Mouse (Mus musculus) small intestine, adult 2 months (tissue): ENCODE measurements around the gene Sec24c. TPM values are rescaled to one million over a fixed set of nuclear protein-coding genes. Genes with fewer than 3 reads are reported as not detected.

Experiments
- H3K27ac ChIP-seq: fragments of 200-500 bp; 2 replicates; pipeline ENCODE4 v1.5.1; 2012; ENCODE audit warnings: low read depth, low read length, control low read depth, inconsistent platforms; ENCODE audit not compliant: insufficient read depth
- H3K27me3 ChIP-seq: fragments of 200-500 bp; 2 replicates; pipeline ENCODE4 v1.6.1; 2012; ENCODE audit warnings: mild to moderate bottlenecking, moderate library complexity, low read length, inconsistent platforms; ENCODE audit not compliant: control insufficient read depth, insufficient read depth
- H3K36me3 ChIP-seq: fragments of 200-500 bp; 2 replicates; pipeline ENCODE4 v1.6.1; 2012; ENCODE audit warnings: mild to moderate bottlenecking, low read length, control low read depth, inconsistent platforms; ENCODE audit not compliant: control insufficient read depth, insufficient read depth
- H3K4me1 ChIP-seq: fragments of 200-500 bp; 2 replicates; pipeline ENCODE4 v1.6.1; 2012; ENCODE audit warnings: low read length, inconsistent platforms, mixed read lengths; ENCODE audit not compliant: control insufficient read depth, insufficient read depth, insufficient read length
- H3K4me3 ChIP-seq: fragments of 200-500 bp; 2 replicates; pipeline ENCODE4 v1.5.1; 2012; ENCODE audit warnings: low read depth, mild to moderate bottlenecking, control low read depth, inconsistent platforms, low read length, moderate library complexity
- CTCF ChIP-seq: fragments of 200-500 bp; IDR thresholded peaks from 2 replicates; pipeline ENCODE4 v1.5.1; 2012; ENCODE audit warnings: low read depth, mild to moderate bottlenecking, control low read depth, inconsistent platforms, low read length, moderate library complexity, mixed read lengths; ENCODE audit not compliant: insufficient replicate concordance, insufficient read length; ENCODE audit errors: extremely low read depth
- POLR2A ChIP-seq: fragments of 200-500 bp; IDR thresholded peaks from 2 replicates; pipeline ENCODE4 v1.6.1; 2012; ENCODE audit warnings: low read depth, mild to moderate bottlenecking, control low read depth, inconsistent platforms, low read length, moderate library complexity
- WGBS: fragments of 180-500 bp; shearing (Covaris S2); methylation state at CpG from one replicate; pipeline ENCODE4 v1.1.7; 2018; 5-methylcytosine and 5-hydroxymethylcytosine counted together
- polyA plus RNA-seq: library from polyadenylated mRNA; depleted of rRNA; stranded (reverse); fragments of >200 nt; gene quantifications from 2 replicates; pipeline ENCODE4 v1.2.3, GENCODE M21; 2012

Gene Sec24c
- polyA plus RNA-seq, 1 experiment = 233 TPM

GRCm38 (mm10) chr14:20638702-20639101, 35.4 kb upstream of the Sec24c start:
- Histone ChIP-seq H3K36me3 (no peaks in the 10 kb centered on the region; the same call in 1 of the 2 replicates), H3K4me3 (no peak overlapping the region), H3K27me3 (no peaks in the 10 kb centered on the region), H3K4me1 (peaks cover 3% of the 10 kb centered on the region; the same call in 1 of the 2 replicates), H3K27ac (no peak overlapping the region)
- 84% methylated on average over 6 of the region's 6 CpGs for WGBS
- TF ChIP-seq POLR2A (no peak), CTCF (no peak)

GRCm38 (mm10) chr14:20639918-20640619, 34.0 kb upstream of the Sec24c start:
- no peaks in the 10 kb centered on the region for H3K27me3 ChIP-seq
- peaks cover 3% of the 10 kb centered on the region; the same call in 1 of the 2 replicates for H3K4me1 ChIP-seq
- no peak for TF ChIP-seq POLR2A
- TF ChIP-seq CTCF = no peak
- H3K27ac ChIP-seq = peak overlapping the region; percentile 1; the same call in 1 of the 2 replicates
- H3K4me3 ChIP-seq = peak overlapping the region; percentile 97
- 4% methylated on average over 16 of the region's 16 CpGs for WGBS
- H3K36me3 ChIP-seq = no peaks in the 10 kb centered on the region; the same call in 1 of the 2 replicates

GRCm38 (mm10) chr14:20640644-20641437, 33.3 kb upstream of the Sec24c start, which contains the start of gene Usp54:
TSS of gene Usp54 (minus strand) at chr14:20641063.
- Histone ChIP-seq H3K4me1 (peaks cover 3% of the 10 kb centered on the region; the same call in 1 of the 2 replicates), H3K36me3 (no peaks in the 10 kb centered on the region; the same call in 1 of the 2 replicates), H3K27ac (peak within 1 kb of the TSS; percentile 94), H3K4me3 (peak within 1 kb of the TSS; percentile 97), H3K27me3 (no peaks in the 10 kb centered on the region)
- under 1% methylated on average over 73 of the region's 73 CpGs for whole genome bisulfite sequencing
- TF ChIP-seq POLR2A = peak; percentile 89
- TF ChIP-seq CTCF = no peak

- no peak for TF ChIP-seq POLR2A
- Histone ChIP-seq H3K36me3 (no peaks in the 10 kb centered on the region; the same call in 1 of the 2 replicates), H3K27me3 (no peaks in the 10 kb centered on the region), H3K4me3 (peak overlapping the region; percentile 97), H3K27ac (peak overlapping the region; percentile 94), H3K4me1 (peaks cover 3% of the 10 kb centered on the region; the same call in 1 of the 2 replicates)
- 9% methylated on average over 10 of the region's 10 CpGs for WGBS
Observed at GRCm38 (mm10) chr14:20641438-20641875, 32.7 kb upstream of the Sec24c start.

- TF ChIP-seq POLR2A (no peak), CTCF (no peak)
- no peaks in the 10 kb centered on the region; the same call in 1 of the 2 replicates for H3K36me3 ChIP-seq
- H3K27ac ChIP-seq = no peak overlapping the region
- 44% methylated on average over 3 of the region's 3 CpGs for WGBS
- no peak overlapping the region for H3K4me3 ChIP-seq
- peaks cover 3% of the 10 kb centered on the region; the same call in 1 of the 2 replicates for H3K4me1 ChIP-seq
- no peaks in the 10 kb centered on the region for H3K27me3 ChIP-seq
Observed at GRCm38 (mm10) chr14:20645547-20645946, 28.6 kb upstream of the Sec24c start.

GRCm38 (mm10) chr14:20646381-20646780, 27.7 kb upstream of the Sec24c start:
- H3K36me3 ChIP-seq = no peaks in the 10 kb centered on the region; the same call in 1 of the 2 replicates
- H3K27ac ChIP-seq = no peak overlapping the region
- H3K4me3 ChIP-seq = no peak overlapping the region
- H3K4me1 ChIP-seq = peaks cover 3% of the 10 kb centered on the region; the same call in 1 of the 2 replicates
- TF ChIP-seq CTCF = no peak
- no peak for TF ChIP-seq POLR2A
- no peaks in the 10 kb centered on the region for H3K27me3 ChIP-seq

- Histone ChIP-seq H3K27me3 (no peaks in the 10 kb centered on the region), H3K27ac (no peak overlapping the region), H3K4me1 (no peaks in the 10 kb centered on the region), H3K4me3 (no peak overlapping the region), H3K36me3 (no peaks in the 10 kb centered on the region)
- 82% methylated on average over 2 of the region's 2 CpGs for WGBS
- TF ChIP-seq CTCF (no peak), POLR2A (no peak)
Observed at GRCm38 (mm10) chr14:20651000-20651399, 23.1 kb upstream of the Sec24c start.
